Mouse (Mus musculus) right cerebral cortex, postnatal 36 days (tissue): ENCODE results near the gene Hnrnpll.

Experiments
- DNase-seq, 2 experiments: peaks; one replicate each; pipeline ENCODE4 v3.0.0; 2022; ENCODE audit warnings: low spot score in 2 of 2, mixed read lengths in 1 of 2

Gene Hnrnpll

GRCm38 (mm10) chr17:79999631-80000030, 62.5 kb downstream of the Hnrnpll start:
- no peak for DNase-seq

GRCm38 (mm10) chr17:79998986-79999385, 63.1 kb downstream of the Hnrnpll start:
- DNase-seq: no peak

DNA sequence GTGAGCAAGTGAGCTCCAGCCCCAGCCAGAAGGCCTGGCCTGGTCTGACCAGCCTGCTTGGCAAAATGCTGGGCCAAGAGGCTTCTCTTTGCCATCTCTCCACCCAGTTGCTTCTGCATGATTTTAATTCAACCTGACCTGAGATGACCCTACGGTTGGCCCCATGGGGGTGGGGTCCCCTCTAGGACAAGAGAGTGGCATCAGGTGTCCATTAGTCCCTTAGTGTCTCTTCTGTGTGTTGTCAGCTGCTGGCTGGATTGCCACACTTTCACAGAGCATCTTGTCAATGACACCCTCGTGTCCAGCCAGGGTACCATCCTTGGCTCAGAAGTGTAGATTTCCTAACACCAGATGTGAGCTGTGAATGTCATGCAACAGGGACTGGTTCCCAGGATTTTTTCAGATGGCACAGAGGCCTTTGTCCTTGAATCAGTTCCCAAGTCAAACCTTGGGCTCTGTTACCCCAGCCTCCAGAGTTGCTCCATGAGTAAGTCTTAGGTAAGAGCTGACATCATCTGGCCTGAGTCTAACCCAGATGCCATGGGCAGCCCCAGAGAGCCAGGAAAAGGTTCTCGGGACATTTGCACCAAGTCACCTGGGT, 66.9 kb downstream of the Hnrnpll start:
- no peak for DNase-seq

GRCm38 (mm10) chr17:79992114-79992513, 70.0 kb downstream of the Hnrnpll start:
- no peak for DNase-seq

GRCm38 (mm10) chr17:79991166-79991958, 70.8 kb downstream of the Hnrnpll start:
- no peak for DNase-seq

GRCm38 (mm10) chr17:79990161-79990560, 72.0 kb downstream of the Hnrnpll start:
- no peak for DNase-seq

GRCm38 (mm10) chr17:79984450-79984849, 77.7 kb downstream of the Hnrnpll start:
- DNase-seq: no peak

- DNase-seq: no peak
Measured at GRCm38 (mm10) chr17:79982955-79983529, 79.1 kb downstream of the Hnrnpll start.

DNA sequence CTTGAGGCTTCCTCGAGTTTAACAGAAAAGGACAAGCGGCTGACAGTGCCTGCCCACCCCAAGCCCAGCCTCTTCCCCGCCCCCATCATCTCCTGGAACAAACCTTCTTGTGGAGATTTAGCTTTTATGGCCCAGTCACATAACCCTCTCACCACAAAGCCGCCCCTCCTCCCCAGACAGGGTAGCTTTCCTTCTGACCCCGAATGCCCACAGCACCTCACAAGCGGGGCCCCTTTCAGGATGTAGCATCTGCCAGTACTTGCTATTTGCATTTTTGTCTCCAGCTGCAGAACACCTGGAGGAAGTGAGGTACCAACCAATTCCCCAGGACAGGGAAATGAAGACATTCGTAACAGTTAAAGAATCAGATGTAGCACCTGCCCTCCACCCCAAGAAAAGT, 79.6 kb downstream of the Hnrnpll start:
- DNase-seq: no peak

- no peak for DNase-seq
Measured at GRCm38 (mm10) chr17:79981758-79982481, 80.2 kb downstream of the Hnrnpll start.

DNA sequence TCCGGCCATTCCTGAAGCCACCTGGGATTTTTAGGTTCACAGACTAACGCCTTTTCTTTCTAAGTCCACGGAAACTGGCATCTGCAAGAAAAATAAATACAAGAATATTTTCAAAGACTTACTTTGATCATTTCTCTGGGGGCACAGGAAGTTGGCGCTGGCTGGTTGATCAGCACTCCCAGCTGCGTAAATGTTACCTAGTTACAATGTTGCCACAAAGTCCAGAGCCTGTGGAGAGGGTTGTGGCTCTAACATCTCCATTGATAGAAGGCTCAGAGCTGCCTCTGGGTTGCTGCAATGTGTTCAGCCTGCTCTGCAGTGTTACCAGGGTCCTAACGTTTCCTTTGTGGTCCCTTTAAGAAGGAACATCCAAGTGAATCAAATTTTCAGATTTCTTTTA, 80.8 kb downstream of the Hnrnpll start:
- no peak for DNase-seq

GRCm38 (mm10) chr17:79980421-79981120, 81.6 kb downstream of the Hnrnpll start:
- no peak for DNase-seq
